Mouse (Mus musculus) intestine, embryonic 16.5 days (tissue): Measurements from ENCODE around the gene Snca. TPM values are rescaled to one million over a fixed set of nuclear protein-coding genes. Genes with fewer than 3 reads are reported as not detected.

ENCODE experiments used
- ATAC-seq: fragments of 200-750 bp; cut with Nextera tagmentation; 2 replicates; pipeline ENCODE4 v1.8.0; 2017; ENCODE audit warnings: moderate TSS enrichment, moderate library complexity
- H3K27ac ChIP-seq: fragments of 300-500 bp; sonication (generic); 2 replicates; pipeline ENCODE4 v1.5.1; 2014; ENCODE audit warnings: mild to moderate bottlenecking, low read length
- H3K27me3 ChIP-seq: fragments of 300-500 bp; sonication (generic); replicated peaks from 2 replicates; pipeline ENCODE4 v1.6.1; 2014; ENCODE audit warnings: low read length, control low read depth, mixed read lengths; ENCODE audit not compliant: control insufficient read depth, insufficient read depth
- H3K36me3 ChIP-seq: fragments of 300-500 bp; sonication (generic); 2 replicates; pipeline ENCODE4 v1.6.1; 2014; ENCODE audit warnings: low read length, control low read depth; ENCODE audit not compliant: control insufficient read depth, insufficient read depth
- H3K4me1 ChIP-seq: fragments of 300-500 bp; sonication (generic); 2 replicates; pipeline ENCODE4 v1.6.1; 2014; ENCODE audit warnings: low read length, control low read depth, mixed read lengths; ENCODE audit not compliant: control insufficient read depth, insufficient read depth
- H3K4me2 ChIP-seq: fragments of 300-500 bp; sonication (generic); 2 replicates; pipeline ENCODE4 v1.6.1; 2014; ENCODE audit warnings: low read depth, low read length, control low read depth
- H3K4me3 ChIP-seq: fragments of 300-500 bp; sonication (generic); 2 replicates; pipeline ENCODE4 v1.5.1; 2014; ENCODE audit warnings: mild to moderate bottlenecking, low read length
- H3K9ac ChIP-seq: fragments of 300-500 bp; sonication (generic); 2 replicates; pipeline ENCODE4 v1.6.1; 2014; ENCODE audit warnings: low read depth, low read length
- H3K9me3 ChIP-seq: fragments of 300-500 bp; sonication (generic); 2 replicates; pipeline ENCODE4 v1.6.1; 2016; ENCODE audit warnings: low read length, control low read depth; ENCODE audit not compliant: control insufficient read depth
- WGBS: fragments of 180-500 bp; shearing (Covaris S2); extraction: QIAGEN DNeasy Blood & Tissue Kit; methylation state at CpG from one replicate; pipeline ENCODE4 v1.1.7; 2014; 5-methylcytosine and 5-hydroxymethylcytosine counted together
- polyA plus RNA-seq: library from polyadenylated mRNA; unstranded; fragments of >200 nt; fragmentation: Nextera tagmentation; extraction: Ambion mirVana; gene quantifications from 2 replicates; pipeline ENCODE4 v1.2.1, GENCODE M21; 2015

The Snca gene
- polyA plus RNA-seq, result 23.2 and 28.9 TPM in 2 replicates

DNA sequence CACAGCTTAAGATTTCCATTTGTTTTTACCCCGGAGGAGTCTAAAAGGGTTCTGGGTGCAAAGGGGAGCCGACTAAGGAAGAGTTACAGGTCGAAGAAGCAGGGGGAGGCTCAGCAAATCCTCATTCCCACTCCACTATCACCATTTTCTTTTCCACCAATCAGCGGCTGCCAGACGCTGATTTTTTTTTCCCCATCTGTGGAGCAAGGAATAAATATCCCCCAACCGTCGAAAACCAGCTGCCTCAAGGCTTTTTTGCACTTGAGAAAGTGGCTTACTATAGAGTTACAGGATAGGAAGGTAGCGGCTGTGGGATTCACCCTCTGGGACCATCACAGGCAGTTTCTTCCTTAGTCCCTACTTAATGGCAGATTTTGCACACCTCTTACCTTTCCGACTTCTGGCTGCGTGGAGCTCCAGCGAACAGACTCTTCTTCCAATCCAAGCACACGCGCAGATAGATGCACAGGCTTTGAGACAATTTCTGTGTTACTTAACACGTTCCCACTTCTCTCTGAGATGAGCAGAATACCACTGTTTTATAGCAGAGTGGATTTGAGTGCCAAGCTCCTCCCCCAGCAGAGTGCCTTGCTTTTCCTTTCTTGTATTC is at the start of gene Snca:
TSS of gene Snca (minus strand) at position 574 of the 610 bp plus-strand sequence.
- H3K4me3 ChIP-seq, result peak within 1 kb of the TSS; percentile 50
- no peaks in the 10 kb centered on the region for H3K36me3 ChIP-seq
- H3K4me1 ChIP-seq, result no peaks in the 10 kb centered on the region
- H3K27me3 ChIP-seq, result no peaks in the 10 kb centered on the region
- 1% methylated on average over 14 of the region's 14 CpGs for WGBS
- H3K9me3 ChIP-seq, result no peaks in the 10 kb centered on the region
- no peak within 1 kb of the TSS for H3K27ac ChIP-seq
- H3K4me2 ChIP-seq, result peak within 1 kb of the TSS; percentile 95
- no peak; the same call in 1 of the 2 replicates for ATAC-seq
- H3K9ac ChIP-seq, result peak within 1 kb of the TSS; percentile 65

GRCm38 (mm10) chr6:60870126-60870525 is 40.5 kb upstream of the Snca start:
- ATAC-seq, result no peak
- H3K9ac ChIP-seq, result no peak overlapping the region
- H3K9me3 ChIP-seq, result no peaks in the 10 kb centered on the region
- H3K4me1 ChIP-seq, result no peaks in the 10 kb centered on the region
- no peak overlapping the region for H3K4me2 ChIP-seq
- 80% methylated on average over 1 of the region's 1 CpGs for WGBS
- H3K27me3 ChIP-seq, result no peaks in the 10 kb centered on the region
- no peaks in the 10 kb centered on the region for H3K36me3 ChIP-seq
- no peak overlapping the region for H3K27ac ChIP-seq
- no peak overlapping the region for H3K4me3 ChIP-seq

- Histone ChIP-seq H3K27me3 (no peaks in the 10 kb centered on the region), H3K4me3 (no peak overlapping the region), H3K4me2 (no peak overlapping the region), H3K9ac (no peak overlapping the region), H3K4me1 (no peaks in the 10 kb centered on the region), H3K27ac (no peak overlapping the region), H3K36me3 (no peaks in the 10 kb centered on the region), H3K9me3 (no peaks in the 10 kb centered on the region)
- no peak for ATAC-seq
- 78% methylated on average over 2 of the region's 2 CpGs for WGBS
These were observed 26.9 kb upstream of the Snca start for GRCm38 (mm10) chr6:60856599-60856998.

DNA sequence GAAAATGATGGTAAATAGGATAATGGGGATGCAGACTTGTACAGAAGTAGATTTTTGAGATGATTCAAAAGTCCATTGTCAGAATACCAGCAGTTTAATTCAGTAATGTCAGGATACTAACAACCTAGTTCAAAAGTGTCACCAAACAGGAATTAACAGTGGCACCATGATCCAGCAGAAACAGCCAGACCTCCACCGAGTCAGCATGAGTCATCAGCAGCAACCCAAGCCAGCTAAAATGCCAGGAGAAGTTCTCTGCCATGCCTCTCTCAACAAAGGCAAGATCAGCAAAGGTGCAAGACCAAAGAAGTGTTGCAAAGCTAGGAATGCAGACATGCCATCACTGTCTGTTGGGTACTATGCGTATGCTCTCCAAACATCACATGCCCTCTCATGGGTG is 22.0 kb upstream of the Snca start:
- WGBS, result 85% methylated on average over 2 of the region's 2 CpGs
- no peak for ATAC-seq
- no peaks in the 10 kb centered on the region for H3K36me3 ChIP-seq
- H3K4me3 ChIP-seq, result no peak overlapping the region
- no peaks in the 10 kb centered on the region for H3K4me1 ChIP-seq
- H3K27me3 ChIP-seq, result no peaks in the 10 kb centered on the region
- no peak overlapping the region for H3K4me2 ChIP-seq
- H3K9ac ChIP-seq, result no peak overlapping the region
- no peak overlapping the region for H3K27ac ChIP-seq
- H3K9me3 ChIP-seq, result no peaks in the 10 kb centered on the region

DNA sequence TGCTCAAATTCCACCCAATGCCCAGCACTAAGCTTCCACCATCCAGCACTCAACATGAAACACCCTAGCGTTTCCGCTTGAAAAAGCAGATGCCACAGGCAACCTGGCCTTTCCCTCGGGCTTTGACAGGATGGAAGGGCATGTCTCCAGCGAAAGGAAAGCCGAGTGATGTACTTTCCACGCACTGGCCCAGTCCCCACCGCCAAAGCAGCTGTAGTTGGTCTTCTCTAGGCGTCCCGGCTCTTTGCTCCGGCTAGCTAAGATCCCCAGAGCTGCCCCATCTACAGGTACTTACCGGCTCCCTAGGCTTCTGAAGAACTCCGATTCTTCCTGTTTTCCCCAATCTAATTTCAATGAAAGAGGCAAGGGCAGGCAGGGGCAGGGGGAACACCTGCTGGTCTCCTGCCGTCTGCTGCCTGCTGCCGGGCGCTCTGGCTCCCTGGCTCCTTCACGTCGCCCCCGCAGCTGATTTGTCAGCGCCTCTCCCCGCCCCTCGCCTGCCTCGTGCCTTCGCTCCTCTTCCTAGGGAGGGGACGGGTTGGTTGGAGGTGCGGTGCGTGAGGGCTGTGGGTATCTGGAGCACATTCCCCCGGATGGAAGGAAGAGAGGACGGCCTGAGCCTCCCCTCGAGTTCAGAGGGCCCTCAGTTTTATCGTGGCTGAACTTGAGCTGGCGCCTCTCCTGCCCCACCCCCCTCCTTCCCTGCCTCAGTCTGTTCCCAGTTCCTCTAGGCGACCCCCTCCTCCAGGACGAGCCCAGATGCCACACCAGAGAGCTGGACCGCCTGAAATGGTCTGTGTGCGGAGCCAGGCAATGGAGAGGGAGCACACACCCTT is 1.0 kb downstream of the Snca start:
- Histone ChIP-seq H3K9me3 (no peaks in the 10 kb centered on the region), H3K4me3 (peak overlapping the region; percentile 50), H3K36me3 (no peaks in the 10 kb centered on the region), H3K4me1 (no peaks in the 10 kb centered on the region), H3K27ac (no peak overlapping the region), H3K27me3 (no peaks in the 10 kb centered on the region), H3K9ac (peak overlapping the region; percentile 65), H3K4me2 (peak overlapping the region; percentile 95)
- ATAC-seq, result peak; percentile 92
- 1% methylated on average over 35 of the region's 35 CpGs for WGBS

GRCm38 (mm10) chr6:60828047-60828428 is 1.6 kb downstream of the Snca start:
- H3K27ac ChIP-seq, result no peak overlapping the region
- H3K4me2 ChIP-seq, result peak overlapping the region; percentile 95
- WGBS, result 58% methylated on average over 1 of the region's 1 CpGs
- H3K9ac ChIP-seq, result no peak overlapping the region
- H3K4me3 ChIP-seq, result peak overlapping the region; percentile 50
- H3K27me3 ChIP-seq, result no peaks in the 10 kb centered on the region
- H3K9me3 ChIP-seq, result no peaks in the 10 kb centered on the region
- no peaks in the 10 kb centered on the region for H3K36me3 ChIP-seq
- ATAC-seq, result peak; percentile 63
- no peaks in the 10 kb centered on the region for H3K4me1 ChIP-seq

- no peak for ATAC-seq
- no peaks in the 10 kb centered on the region for H3K36me3 ChIP-seq
- H3K4me3 ChIP-seq, result no peak overlapping the region
- WGBS, result 50% methylated on average over 1 of the region's 1 CpGs
- no peak overlapping the region for H3K9ac ChIP-seq
- no peak overlapping the region for H3K4me2 ChIP-seq
- H3K9me3 ChIP-seq, result no peaks in the 10 kb centered on the region
- no peaks in the 10 kb centered on the region for H3K4me1 ChIP-seq
- no peaks in the 10 kb centered on the region for H3K27me3 ChIP-seq
- H3K27ac ChIP-seq, result no peak overlapping the region
These were observed 2.4 kb downstream of the Snca start for GRCm38 (mm10) chr6:60827290-60827689.

DNA sequence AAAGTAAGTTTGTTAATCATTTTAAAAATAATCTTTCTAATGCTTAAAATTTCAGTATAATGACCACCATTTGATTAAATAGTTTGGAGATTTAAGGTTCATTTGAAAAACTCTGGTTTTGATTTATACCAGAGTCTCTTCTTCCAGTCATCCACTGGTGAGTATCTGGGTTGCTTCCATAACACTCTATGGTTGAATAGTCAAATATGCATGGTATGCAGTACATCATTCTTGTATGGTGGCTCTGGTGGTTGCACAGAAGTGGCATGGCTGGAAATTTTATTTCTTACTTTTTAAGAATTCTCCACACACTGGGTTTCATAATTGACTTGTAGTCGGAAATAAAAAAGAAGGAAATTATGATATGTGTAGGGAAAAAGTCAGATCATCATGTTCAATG is 10.4 kb downstream of the Snca start:
- 84% methylated on average over 1 of the region's 1 CpGs for WGBS
- no peak overlapping the region for H3K4me2 ChIP-seq

DNA sequence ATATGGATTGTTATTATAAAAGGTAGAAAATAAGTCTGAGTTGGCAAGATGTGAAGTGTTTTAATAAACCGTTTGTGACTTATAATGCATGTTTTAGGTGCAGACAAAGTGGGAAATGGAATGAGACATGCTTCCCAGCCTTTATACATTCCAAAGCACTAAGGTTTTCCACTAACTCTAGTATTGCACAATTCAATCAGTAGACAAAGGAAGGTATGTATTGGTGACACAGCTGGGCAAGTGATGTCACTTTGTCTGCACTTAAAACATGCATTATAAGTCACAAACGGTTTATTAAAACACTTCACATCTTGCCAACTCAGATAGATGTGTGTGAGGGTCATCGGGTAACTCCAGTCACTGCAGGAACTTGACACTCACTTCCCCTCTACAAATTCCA is 16.1 kb downstream of the Snca start:
- Histone ChIP-seq H3K27ac (no peak overlapping the region), H3K4me2 (no peak overlapping the region), H3K9ac (no peak overlapping the region), H3K4me1 (no peaks in the 10 kb centered on the region), H3K9me3 (no peaks in the 10 kb centered on the region), H3K27me3 (no peaks in the 10 kb centered on the region), H3K36me3 (no peaks in the 10 kb centered on the region), H3K4me3 (no peak overlapping the region)
- no peak for ATAC-seq
- WGBS, result 62% methylated on average over 3 of the region's 3 CpGs

More for the DNA sequence above, 10.4 kb downstream of the Snca start:
- Histone ChIP-seq H3K27me3 (no peaks in the 10 kb centered on the region), H3K9ac (no peak overlapping the region), H3K36me3 (no peaks in the 10 kb centered on the region), H3K27ac (no peak overlapping the region), H3K9me3 (no peaks in the 10 kb centered on the region), H3K4me1 (no peaks in the 10 kb centered on the region), H3K4me3 (no peak overlapping the region)
- ATAC-seq, result no peak
